Mouse (Mus musculus) midbrain, postnatal 0 days (tissue): ENCODE results near the gene Ap1b1. TPM values are rescaled to one million over a fixed set of nuclear protein-coding genes. Genes with fewer than 3 reads are reported as not detected.

Source experiments
- ATAC-seq: fragments of 200-750 bp; cut with Nextera tagmentation; 2 replicates; pipeline ENCODE4 v1.8.0; 2017; ENCODE audit warnings: moderate number of reproducible peaks, mild to moderate bottlenecking, moderate TSS enrichment, moderate library complexity; ENCODE audit not compliant: low FRiP score
- DNase-seq: peaks from one replicate; pipeline ENCODE4 v3.0.0-alpha.2; 2015; ENCODE audit warnings: low spot score
- H3K27ac ChIP-seq: fragments of 300-500 bp; sonication (generic); 2 replicates; pipeline ENCODE4 v1.5.1; 2014; ENCODE audit warnings: low read depth, mild to moderate bottlenecking, low read length, mixed read lengths
- H3K27me3 ChIP-seq: fragments of 300-500 bp; sonication (generic); 2 replicates; pipeline ENCODE4 v1.6.1; 2014; ENCODE audit warnings: low read length, control low read depth, mixed read lengths; ENCODE audit not compliant: insufficient read depth
- H3K36me3 ChIP-seq: fragments of 300-500 bp; sonication (generic); 2 replicates; pipeline ENCODE4 v1.6.1; 2014; ENCODE audit warnings: low read length, control low read depth, mixed read lengths; ENCODE audit not compliant: insufficient read depth
- H3K4me1 ChIP-seq: fragments of 300-500 bp; sonication (generic); 2 replicates; pipeline ENCODE4 v1.6.1; 2014; ENCODE audit warnings: mild to moderate bottlenecking, control low read depth, antibody characterized with exemption, low read length, mixed read lengths; ENCODE audit not compliant: insufficient read depth
- H3K4me2 ChIP-seq: fragments of 300-500 bp; sonication (generic); 2 replicates; pipeline ENCODE4 v1.6.1; 2014; ENCODE audit warnings: low read depth, mild to moderate bottlenecking, low read length, mixed read lengths; ENCODE audit not compliant: poor library complexity, severe bottlenecking
- H3K4me3 ChIP-seq: fragments of 300-500 bp; sonication (generic); 2 replicates; pipeline ENCODE4 v1.5.1; 2014; ENCODE audit warnings: low read depth, mild to moderate bottlenecking, low read length, moderate library complexity
- H3K9ac ChIP-seq: fragments of 300-500 bp; sonication (generic); replicated peaks from 2 replicates; pipeline ENCODE4 v1.6.1; 2014; ENCODE audit warnings: mild to moderate bottlenecking, low read length, moderate library complexity, mixed read lengths; ENCODE audit not compliant: poor library complexity, severe bottlenecking
- H3K9me3 ChIP-seq: fragments of 300-500 bp; sonication (generic); 2 replicates; pipeline ENCODE4 v1.6.1; 2016; ENCODE audit warnings: low read length, control low read depth
- CTCF ChIP-seq: IDR thresholded peaks from 2 replicates; pipeline ENCODE4 v1.5.1; 2016; ENCODE audit warnings: antibody characterized with exemption, mild to moderate bottlenecking
- WGBS: fragments of 180-500 bp; shearing (Covaris S2); extraction: QIAGEN DNeasy Blood & Tissue Kit; methylation state at CpG from one replicate; pipeline ENCODE4 v1.1.7; 2014; 5-methylcytosine and 5-hydroxymethylcytosine counted together
- polyA plus RNA-seq: library from polyadenylated mRNA; unstranded; fragments of >200 nt; fragmentation: Nextera tagmentation; extraction: Ambion mirVana; gene quantifications from 2 replicates; pipeline ENCODE4 v1.2.1, GENCODE M21; 2015
- total RNA-seq: library from RNA; depleted of rRNA; stranded (reverse); fragments of >200 nt; gene quantifications from 2 replicates; pipeline ENCODE4 v1.2.3, GENCODE M21; 2014

The Ap1b1 gene
- total and polyA plus RNA-seq, 2 experiments from 2014 or later: 94.8 to 122 TPM

GRCm38 (mm10) chr11:5011480-5011879 is 24.9 kb downstream of the Ap1b1 start:
- H3K27ac ChIP-seq: no peak overlapping the region
- H3K27me3 ChIP-seq: no peaks in the 10 kb centered on the region
- no peak for ATAC-seq
- no peaks in the 10 kb centered on the region for H3K4me1 ChIP-seq
- no peak overlapping the region for H3K9ac ChIP-seq
- no peak overlapping the region for H3K4me2 ChIP-seq
- no peak overlapping the region for H3K4me3 ChIP-seq
- DNase-seq: no peak
- H3K36me3 ChIP-seq: peaks cover 44% of the 10 kb centered on the region
- TF ChIP-seq CTCF: no peak
- H3K9me3 ChIP-seq: no peaks in the 10 kb centered on the region
- 76% methylated on average over 1 of the region's 1 CpGs for WGBS

GRCm38 (mm10) chr11:5012213-5012715 is 25.6 kb downstream of the Ap1b1 start:
- no peaks in the 10 kb centered on the region for H3K4me1 ChIP-seq
- H3K4me3 ChIP-seq: no peak overlapping the region
- no peaks in the 10 kb centered on the region for H3K9me3 ChIP-seq
- no peak overlapping the region for H3K4me2 ChIP-seq
- no peak for ATAC-seq
- H3K9ac ChIP-seq: no peak overlapping the region
- no peak for TF ChIP-seq CTCF
- H3K27me3 ChIP-seq: no peaks in the 10 kb centered on the region
- no peak for DNase-seq
- 88% methylated on average over 5 of the region's 5 CpGs for WGBS
- no peak overlapping the region for H3K27ac ChIP-seq
- peaks cover 51% of the 10 kb centered on the region for H3K36me3 ChIP-seq

- Histone ChIP-seq H3K4me3 (no peak overlapping the region), H3K4me1 (no peaks in the 10 kb centered on the region), H3K9me3 (no peaks in the 10 kb centered on the region), H3K27me3 (no peaks in the 10 kb centered on the region), H3K27ac (no peak overlapping the region), H3K9ac (no peak overlapping the region), H3K36me3 (peaks cover 76% of the 10 kb centered on the region), H3K4me2 (no peak overlapping the region)
- whole genome bisulfite sequencing: 47% methylated on average over 2 of the region's 2 CpGs
- peak; percentile 74 for DNase-seq
- TF ChIP-seq CTCF: peak; percentile 71
- peak; percentile 69; the same call in 1 of the 2 replicates for ATAC-seq
Observed at GRCm38 (mm10) chr11:5015720-5016119, 29.1 kb downstream of the Ap1b1 start.

GRCm38 (mm10) chr11:5016286-5016685 is 29.7 kb downstream of the Ap1b1 start:
- H3K27ac ChIP-seq: no peak overlapping the region
- ATAC-seq: no peak
- no peaks in the 10 kb centered on the region for H3K9me3 ChIP-seq
- TF ChIP-seq CTCF: no peak
- H3K4me1 ChIP-seq: no peaks in the 10 kb centered on the region
- H3K27me3 ChIP-seq: no peaks in the 10 kb centered on the region
- H3K4me3 ChIP-seq: no peak overlapping the region
- H3K4me2 ChIP-seq: no peak overlapping the region
- no peak overlapping the region for H3K9ac ChIP-seq
- no peak for DNase-seq
- peaks cover 75% of the 10 kb centered on the region for H3K36me3 ChIP-seq
- 96% methylated on average over 5 of the region's 5 CpGs for WGBS

GRCm38 (mm10) chr11:5017506-5017905 is 30.9 kb downstream of the Ap1b1 start:
- Histone ChIP-seq H3K27ac (no peak overlapping the region), H3K27me3 (no peaks in the 10 kb centered on the region), H3K4me2 (no peak overlapping the region), H3K36me3 (peaks cover 72% of the 10 kb centered on the region), H3K4me3 (no peak overlapping the region), H3K9ac (no peak overlapping the region), H3K9me3 (no peaks in the 10 kb centered on the region), H3K4me1 (no peaks in the 10 kb centered on the region)
- ATAC-seq (no peak), DNase-seq (peak; percentile 46)
- peak; percentile 64 for TF ChIP-seq CTCF
- 56% methylated on average over 6 of the region's 6 CpGs for WGBS

GRCm38 (mm10) chr11:5025108-5025507 is 38.5 kb downstream of the Ap1b1 start:
- no peak for ATAC-seq
- Histone ChIP-seq H3K36me3 (peaks cover 62% of the 10 kb centered on the region), H3K4me3 (no peak overlapping the region), H3K4me1 (no peaks in the 10 kb centered on the region), H3K27ac (no peak overlapping the region), H3K9me3 (no peaks in the 10 kb centered on the region), H3K9ac (no peak overlapping the region), H3K4me2 (no peak overlapping the region), H3K27me3 (no peaks in the 10 kb centered on the region)
- 95% methylated on average over 1 of the region's 1 CpGs for WGBS
- TF ChIP-seq CTCF: no peak
- no peak for DNase-seq
